Mouse (Mus musculus): ENCODE results near the gene Slc26a8.

DNA sequence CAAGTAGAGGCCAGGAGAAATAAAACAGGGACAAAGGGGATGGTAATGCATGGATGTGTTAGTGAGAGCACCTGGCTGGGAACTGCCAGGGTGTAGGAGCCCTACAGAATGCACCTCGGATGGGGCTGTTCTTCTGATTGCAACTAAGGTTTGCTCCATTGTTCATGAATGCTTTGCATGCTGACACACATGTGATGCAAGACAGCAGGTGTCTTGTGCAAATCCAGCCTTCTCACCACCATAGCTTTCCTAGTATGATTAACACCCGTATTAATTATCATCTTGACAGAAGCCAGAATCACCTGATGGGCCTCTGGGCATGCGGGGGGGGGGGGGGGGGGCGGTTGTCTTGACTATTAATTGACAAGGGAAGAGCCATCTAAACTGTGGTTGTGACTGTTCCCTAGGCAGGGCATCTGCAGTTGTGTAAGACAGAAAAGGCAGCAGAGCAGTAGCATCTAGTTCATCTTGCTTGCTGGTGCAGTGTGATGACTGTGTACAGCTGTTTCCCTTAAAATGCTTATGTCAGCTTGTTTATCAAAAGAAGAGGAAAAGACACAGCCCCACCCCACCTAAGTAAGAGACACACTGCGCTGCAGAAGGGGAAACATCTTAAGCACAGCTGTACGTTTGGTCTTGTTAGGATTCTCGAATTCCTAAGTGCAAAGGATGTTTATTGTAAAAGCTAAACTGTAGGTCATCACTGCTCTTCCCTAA is 26.0 kb upstream of the Slc26a8 start:
- TF ChIP-seq ZNF384 (IDR thresholded peaks at IDR 0.05; ENCODE audit: low read depth, low read length) = no peak
- TF ChIP-seq CHD2 (IDR thresholded peaks at IDR 0.05; ENCODE audit: low read depth, low read length) = no peak
- no peak for TF ChIP-seq ZC3H11A (IDR thresholded peaks at IDR 0.05; ENCODE audit: borderline replicate concordance, low read depth, low read length)

Data from ES-E14 (cell line).